Mouse (Mus musculus): Measurements from ENCODE around the gene Hoxd9.
A peak's percentile ranks its signal among the peaks of the same experiment; 100 is the strongest.

The Hoxd9 gene

DNA sequence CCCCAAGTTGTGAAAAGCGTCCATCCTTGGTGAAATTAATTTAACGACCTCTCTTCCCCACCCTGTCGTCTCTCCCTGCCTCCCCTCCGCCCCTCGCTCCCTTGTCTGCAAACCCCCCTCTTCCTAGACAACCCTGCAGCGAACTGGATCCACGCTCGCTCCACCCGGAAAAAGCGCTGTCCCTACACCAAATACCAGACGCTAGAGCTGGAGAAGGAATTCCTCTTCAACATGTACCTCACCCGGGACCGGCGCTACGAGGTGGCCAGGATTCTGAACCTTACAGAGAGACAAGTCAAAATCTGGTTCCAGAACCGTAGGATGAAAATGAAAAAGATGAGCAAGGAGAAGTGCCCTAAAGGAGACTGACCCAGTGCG lies 1.5 kb downstream of the Hoxd9 start:
- peak; percentile 17 to 30 for DNase-seq

DNA sequence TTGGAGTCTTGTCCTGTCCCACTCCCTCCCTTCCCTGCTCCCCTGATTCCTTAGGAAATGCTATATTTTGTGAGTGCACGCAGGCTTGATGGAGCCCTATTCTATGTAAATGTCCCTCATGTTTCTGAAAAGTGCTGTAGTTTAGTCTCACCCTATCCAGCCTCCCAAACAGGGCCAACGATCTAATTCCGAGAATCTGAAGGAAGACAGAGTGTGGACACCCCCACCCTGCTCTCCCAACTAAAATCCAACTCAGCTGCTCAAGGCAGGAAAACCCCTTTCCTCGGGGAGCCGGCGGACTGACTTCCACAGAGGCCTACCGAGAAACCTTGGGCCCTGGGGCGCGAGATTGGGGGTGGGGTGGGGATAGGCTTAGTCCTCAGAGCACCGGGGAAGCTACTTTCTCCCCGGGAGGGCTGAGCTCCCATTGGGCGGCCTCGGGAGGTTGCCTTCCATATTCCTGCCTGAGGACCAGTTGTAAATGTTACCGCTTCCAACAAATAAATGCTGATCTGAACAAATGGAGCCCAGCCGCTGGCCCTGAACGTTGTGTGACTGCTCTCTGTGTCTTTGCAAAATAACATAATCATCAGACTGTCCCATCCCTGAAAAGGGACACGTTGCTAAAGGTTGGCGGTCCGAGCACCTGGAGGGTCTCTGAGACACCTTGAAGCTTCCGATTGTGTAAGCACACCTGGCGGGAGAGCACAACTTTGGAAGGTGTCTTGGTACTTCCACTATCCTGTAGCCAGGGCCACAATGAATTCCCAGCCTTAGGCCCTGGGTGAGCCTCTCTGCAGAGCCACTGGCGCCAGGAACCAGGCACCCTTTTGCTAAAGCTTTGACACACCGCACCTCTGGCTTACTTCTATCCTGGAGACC lies 2.4 kb downstream of the Hoxd9 start:
- peak in 1 of 2 experiments; percentile 20 for DNase-seq

DNA sequence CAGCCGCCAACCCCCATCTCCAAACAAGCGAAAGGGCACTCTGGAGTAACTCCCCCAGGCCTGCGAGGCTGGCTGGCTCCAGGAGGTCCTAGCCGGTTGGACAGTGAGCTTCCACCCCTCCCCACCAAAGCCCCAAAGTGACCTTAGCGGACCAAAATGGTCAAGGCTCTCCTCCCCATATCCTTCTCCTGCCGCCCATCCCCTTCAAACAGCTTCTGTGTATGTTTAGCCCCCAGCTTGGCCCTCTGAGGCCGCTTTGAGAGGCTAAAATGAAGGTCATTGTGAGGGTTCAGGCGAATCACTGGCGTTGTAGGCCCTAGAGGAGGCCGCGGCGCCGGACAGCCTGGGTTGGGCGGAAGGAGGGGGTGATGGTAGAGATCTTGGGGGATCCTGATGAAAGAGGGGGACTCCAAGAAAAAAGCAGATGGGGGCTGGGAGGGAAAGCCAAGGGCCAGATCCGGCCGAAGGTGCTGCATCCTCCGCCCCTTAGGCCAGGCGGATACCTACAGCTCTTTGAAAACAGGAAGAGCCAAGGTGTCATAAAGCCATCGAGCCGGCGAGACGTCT lies 3.1 kb downstream of the Hoxd9 start:
- DNase-seq: peak in 1 of 2 experiments; percentile 11

DNA sequence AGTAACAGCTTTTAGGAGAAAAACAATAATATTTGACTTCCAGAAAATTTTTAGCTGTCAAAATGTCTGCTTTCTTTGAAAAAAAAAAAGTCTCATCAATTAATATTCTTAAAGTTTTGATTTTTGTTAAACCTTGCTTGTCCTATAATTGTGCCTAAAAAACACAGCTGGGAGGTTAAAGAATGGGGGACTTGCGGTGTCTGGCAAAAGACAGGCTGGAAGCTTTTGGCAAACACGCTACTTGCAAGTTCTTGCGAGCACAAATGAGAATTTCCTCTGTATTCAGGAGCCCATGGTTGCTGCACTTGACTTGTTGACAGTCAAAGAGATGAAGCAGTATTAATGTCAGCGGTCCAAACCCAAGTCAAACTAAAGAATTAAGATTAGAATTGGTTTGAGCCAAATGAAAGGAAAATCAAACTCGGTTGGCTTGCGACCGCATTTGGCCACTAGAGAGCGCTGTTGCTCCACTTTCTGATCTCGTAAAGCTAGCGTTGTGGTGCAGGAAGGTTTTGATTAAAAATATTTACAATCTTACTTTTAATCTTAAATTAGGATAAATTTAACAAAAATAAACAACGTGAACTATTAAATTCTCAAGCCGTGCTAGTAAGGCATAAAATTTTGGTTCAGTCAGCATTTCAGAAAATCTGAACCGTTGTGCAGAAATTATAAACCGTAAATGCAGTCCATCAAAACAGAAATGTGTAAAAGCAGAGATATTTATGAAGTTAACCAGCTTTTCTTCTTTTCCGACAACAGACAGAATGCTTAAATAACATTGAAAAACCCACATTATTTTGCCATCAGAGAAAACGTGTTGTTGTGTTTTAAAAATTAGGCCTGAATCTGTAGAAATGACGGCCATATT lies 4.7 kb downstream of the Hoxd9 start:
- DNase-seq: peak; percentile 89 to 92

DNA sequence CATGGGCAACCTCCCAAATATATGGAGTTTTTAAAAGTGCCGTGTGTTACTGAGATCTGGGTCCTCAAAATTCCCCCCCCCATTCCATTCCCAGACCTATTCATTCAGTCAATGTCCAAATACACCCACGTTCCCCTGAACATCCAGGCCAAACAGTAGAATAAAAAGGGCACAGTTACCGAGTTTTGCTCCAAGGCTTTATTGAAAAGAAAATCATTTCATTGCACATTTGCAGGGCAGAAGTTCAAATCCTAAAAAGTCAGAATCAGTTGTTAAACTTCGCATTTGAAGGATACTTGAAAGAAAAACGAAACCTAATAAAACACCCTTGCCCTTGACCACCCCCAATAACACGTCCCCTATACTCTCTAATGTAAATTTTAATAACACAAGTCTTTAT lies 5.3 kb downstream of the Hoxd9 start:
- DNase-seq: no peak

DNA sequence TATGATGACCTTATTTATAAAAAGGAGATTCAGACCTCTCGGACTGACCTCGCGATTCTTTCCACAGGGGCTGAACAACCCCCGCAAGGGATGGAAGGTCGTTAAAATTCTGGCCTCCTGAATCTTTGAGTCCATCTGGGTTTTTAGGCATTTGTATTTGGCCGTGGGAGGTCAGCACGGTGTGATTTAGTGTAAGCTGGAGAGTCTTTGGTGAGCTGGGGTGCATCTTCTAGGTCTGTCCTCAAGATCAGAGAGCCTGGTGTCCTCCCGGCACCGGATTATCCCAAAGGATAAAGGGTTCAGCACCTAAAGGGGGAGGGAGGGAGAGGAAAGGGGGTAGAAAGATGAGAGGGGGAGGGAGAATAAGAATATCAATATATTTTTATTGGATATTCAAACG lies 5.8 kb downstream of the Hoxd9 start:
- peak in 1 of 2 experiments; percentile 20 for DNase-seq

DNA sequence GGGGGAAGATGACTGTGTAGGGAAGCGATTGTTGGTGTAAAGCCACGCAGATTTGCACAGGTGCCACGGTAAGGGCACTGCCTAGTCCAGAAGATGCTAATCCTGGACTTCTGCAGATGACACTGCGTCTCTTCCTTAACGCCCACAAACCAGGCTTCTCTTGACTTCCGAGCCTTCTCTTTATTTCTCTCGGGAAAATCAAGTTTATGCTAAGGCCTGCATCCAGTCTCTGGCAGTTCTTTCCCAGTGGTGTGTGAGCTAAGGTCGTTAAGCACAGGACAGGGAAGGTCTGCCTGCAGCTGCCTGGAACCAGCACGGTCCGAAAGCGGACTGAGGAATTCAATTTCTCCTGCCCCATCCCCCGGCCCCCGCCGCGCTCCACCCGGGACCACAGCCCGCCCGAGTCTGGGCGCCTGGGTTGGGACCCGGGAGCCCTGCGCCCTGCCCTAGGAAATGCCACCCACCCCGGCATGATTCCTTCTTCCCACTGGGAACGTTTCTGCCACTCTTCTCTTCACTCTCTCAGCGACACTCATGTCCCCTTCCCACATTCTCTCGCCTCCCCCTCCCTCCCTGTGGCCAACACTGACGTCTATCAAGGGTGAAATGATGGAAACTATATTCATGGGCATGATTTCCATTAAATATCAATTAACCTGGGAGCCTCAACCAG lies 6.3 kb downstream of the Hoxd9 start:
- DNase-seq: peak in 1 of 2 experiments; percentile 12

DNA sequence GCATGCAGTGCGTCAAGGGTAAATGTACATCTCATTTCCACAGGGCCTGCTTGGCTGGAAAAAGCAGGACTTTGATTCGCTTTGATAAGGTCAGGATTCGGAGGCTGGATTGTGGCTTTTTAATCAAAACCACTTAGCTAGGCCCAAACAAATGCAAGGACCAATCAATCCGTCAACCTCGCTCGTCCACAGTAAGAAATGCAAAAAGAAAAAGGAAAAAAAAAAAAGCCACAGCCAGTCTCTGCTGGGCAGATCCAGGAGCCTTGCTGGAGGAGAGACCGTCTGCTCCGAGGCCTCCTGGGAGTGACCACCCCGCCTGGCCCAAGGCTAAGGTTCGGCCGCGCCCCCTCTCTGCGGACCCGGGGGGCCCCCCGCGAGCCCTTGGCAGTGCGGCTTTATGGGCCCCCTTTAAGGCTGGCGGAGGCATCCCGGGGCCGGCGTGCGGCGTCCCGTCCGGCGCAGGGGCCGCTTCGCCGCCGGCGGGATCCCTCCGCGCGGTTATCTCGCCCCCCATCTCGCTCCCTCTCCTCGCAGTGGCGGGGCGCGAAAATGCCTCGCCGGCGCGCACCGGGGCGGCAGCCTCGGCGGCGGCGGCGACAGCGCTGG lies 7.0 kb downstream of the Hoxd9 start, which contains the start of gene Hoxd8:
TSS of gene Hoxd8 (plus strand) at position 223 of the 606 bp plus-strand sequence.
- DNase-seq: no peak

DNA sequence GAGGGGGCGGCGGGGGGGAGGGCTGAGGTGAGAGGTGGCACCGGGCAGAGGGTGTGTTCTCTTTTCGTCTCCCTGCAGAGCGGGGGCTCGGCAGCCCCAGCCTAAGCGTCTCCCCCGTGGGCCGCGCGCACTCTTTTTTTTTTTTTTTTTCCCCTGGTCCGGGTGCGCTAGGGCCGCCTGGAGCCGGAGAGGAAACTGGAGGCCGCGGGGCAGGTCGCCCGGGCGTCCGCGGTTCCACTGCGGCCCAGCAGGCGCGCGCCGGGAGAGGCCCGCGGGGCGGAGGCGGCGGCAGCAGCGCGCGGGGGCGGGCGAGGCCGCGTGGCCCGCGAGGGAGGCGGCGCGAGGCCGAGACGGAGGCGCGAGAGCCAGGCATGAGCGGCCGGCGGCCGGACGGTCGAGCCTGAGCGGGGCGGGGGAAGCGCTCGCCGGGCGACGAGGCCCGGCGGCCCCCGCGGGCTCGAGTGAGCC lies 7.5 kb downstream of the Hoxd9 start:
- no peak for DNase-seq

DNA sequence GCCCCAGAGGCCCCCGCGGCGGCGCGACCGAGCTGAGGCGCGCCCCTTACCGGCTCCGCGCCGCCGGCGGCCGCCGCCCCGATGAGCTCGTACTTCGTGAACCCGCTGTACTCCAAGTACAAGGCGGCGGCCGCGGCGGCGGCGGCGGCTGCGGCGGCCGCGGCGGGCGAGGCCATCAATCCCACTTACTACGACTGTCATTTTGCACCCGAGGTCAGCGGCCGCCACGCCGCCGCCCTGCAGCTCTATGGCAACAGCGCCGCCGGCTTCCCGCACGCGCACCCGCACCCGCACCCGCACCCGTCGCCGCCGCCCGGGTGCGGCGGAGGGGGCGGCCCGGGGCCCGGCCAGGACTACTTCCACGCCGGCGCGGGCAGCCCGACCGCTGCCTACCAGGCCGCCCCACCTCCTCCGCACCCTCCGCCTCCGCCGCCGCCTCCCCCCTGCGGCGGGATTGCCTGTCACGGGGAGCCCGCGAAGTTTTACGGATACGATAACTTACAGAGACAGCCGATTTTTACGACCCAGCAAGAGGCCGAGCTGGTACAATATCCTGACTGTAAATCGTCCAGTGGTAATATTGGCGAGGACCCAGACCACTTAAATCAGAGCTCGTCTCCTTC lies 8.1 kb downstream of the Hoxd9 start:
- DNase-seq: peak in 1 of 2 experiments; percentile 14

DNA sequence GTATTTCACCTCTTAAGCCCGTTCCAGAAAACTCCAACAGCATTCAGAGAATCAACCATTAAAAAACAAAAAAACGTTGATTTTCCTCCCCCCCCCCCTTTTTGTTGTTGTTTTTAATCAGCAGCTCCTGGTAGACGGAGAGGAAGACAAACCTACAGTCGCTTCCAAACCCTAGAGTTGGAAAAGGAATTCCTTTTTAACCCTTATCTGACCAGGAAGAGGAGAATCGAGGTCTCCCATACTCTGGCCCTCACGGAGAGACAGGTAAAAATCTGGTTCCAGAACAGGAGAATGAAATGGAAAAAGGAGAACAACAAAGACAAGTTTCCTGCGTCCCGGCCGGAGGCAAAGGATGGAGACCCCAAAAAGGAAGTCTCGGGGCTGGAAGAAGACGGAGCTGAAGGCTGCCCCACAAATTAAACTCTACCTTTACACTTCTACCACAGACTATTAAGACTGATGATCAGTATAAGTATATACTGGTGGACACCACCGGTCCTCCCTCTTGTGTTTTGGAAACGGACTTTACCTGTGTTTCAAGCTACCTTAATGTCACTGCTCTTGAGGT lies 8.9 kb downstream of the Hoxd9 start:
- DNase-seq: no peak

DNA sequence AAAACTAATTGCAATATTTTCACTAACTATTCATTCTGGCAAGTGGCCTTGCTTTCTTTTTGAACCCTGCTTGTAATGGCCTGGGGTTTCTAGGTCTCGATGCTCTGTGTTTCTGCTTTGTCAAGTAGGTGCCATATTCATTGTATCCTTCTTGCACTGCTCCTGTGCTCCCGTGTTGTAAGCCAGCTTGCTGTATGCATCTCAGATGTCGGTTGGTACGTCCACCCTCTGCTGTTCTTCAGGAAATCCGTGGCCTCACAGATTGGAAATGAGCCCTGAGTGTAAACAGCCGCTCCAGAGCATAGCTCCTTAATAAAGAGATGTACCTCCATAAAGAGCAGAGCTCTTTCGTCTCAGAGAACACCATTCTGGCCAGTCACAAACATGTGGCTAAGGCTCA lies 10.1 kb downstream of the Hoxd9 start:
- no peak for DNase-seq

DNA sequence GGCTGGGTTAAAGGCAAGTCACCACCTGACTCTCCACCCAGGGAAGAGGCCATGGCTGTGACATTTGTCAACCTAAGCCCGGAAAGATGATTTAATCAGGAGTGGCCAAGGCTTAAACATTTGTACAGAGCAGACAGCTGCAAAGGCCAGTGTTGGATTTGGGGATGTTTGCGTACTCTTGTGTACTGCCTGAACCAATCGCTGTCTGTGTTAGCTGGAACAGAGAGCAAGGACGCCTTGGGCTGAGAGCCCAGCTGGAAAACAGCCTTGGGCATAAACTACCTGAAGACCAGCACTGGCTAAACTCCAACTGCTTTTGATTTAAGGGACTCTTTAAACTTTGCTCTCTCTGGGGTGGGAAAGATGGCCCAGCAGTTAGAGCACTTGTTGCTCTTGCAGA lies 11.1 kb downstream of the Hoxd9 start:
- no peak for DNase-seq

DNA sequence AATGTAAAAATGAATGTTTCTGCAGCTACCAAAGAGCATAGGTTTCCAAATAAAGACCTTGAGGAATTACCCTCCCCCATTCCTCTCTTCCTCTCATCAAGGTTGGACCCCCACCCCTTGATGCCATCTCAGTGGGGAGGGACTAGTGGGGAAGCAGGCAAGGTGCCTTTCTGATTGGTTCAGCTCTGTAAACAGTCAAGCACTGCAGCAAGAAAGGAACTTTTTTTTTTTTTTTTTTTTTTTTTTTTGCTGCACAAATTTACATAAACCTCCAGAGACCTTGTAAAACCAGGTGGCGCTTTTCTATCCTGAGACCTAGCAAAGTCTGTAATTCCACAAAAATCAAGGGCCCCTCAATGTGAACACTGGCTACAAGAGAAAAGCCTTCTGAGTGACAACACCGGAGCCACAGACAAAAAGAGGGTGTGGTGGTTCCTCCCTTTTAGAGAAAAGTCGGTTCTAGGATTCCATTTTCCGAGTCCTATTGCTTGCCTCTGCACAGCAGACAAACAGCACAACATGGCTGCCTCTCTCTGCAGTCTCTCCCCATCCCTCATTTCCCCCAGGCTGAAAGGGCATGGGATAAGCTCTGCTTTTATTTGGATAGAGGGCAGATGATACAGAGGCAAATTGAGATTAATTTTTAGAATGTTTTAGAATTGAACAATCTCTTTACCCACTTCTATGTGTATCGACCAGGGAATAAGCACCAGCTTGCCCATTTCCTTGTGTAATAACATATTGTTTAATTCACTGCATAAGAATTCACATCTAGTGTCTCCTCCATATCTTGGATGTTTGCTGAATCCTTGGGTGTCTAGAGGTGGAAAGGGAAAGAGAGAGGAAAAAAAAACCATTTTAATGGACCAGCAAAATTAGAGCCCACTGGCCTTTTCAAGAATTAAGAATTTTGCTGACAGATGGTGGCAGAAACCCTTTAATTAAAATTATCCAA lies 12.2 kb downstream of the Hoxd9 start:
- DNase-seq: no peak

DNA sequence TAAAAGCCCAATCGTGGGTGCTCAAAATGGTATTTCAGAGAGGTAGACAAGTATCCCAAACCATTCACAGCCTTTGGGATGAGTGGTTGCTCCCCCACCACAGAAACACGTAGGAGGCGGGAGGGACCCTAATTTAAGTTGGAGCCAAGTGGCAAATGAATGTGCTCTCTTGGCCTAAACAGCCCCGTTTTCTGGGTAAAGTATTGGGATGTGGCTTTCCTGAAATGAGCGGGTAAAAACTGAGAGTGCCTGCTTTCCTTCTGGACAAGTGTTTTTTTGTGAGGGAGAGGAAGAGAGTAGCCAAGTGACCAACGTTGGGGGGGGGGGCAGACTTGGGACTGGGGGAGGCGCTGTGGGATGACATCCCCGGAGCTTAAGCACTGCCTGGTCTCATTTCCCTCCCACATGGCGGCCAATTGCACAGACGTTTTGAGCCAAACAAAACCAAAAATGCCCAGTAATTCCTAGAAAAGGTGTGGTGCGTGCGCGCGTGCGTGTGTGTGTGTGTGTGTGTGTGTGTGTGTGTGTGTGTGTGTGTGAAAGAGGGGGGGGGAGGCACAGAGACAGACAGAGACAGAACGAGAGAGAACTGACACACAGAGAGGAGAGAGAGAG lies 13.5 kb downstream of the Hoxd9 start:
- DNase-seq: no peak

DNA sequence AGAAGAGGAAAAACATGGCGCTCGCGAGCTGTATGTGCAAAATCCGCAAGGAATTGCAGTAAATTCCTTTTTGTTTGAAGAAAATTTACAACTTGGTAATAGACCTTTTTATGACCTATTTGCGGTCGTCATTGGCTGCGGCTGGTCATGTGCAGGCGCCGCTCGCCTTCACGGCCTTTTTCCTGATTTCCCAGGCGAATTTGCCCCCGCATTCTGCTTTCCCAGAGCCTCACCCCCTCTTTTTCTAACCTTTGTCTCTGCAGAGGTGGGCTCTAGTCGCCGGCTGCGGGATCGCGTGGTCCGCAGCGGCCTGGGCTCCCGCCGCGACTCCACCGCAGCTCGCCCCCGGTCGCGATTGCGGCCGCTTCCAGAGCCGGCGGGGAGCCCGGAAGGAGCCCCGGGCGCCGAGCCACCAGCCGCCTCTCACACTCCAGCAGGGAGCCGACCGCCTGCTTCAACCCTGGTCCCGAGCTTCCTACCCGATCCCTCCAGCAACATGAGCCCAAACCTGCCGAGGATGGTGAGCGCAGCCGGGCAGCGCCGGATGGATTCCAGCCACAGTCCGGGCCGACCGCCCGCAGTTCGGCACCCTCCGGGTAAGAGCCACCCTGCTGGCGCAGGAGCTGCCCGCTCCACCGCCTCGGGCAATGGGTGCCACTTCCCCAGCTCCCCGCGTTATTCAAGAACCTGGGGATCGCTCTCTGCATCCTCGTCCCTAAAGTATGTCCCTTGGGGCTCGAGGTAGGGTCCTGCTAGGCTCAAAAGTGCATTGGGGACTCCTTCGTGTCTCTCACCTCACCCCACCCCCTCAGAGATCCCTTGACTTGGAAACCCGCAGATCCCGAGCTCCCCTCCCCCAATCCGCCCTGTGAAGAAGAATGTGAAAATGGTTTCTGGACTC lies 14.4 kb downstream of the Hoxd9 start, which contains the start of the genes Hoxd3 and Hoxd4:
TSS of gene Hoxd3 (plus strand) at position 207 of the 901 bp plus-strand sequence.
TSS of gene Hoxd4 (plus strand) at position 209 of the 901 bp plus-strand sequence.
- DNase-seq: no peak

DNA sequence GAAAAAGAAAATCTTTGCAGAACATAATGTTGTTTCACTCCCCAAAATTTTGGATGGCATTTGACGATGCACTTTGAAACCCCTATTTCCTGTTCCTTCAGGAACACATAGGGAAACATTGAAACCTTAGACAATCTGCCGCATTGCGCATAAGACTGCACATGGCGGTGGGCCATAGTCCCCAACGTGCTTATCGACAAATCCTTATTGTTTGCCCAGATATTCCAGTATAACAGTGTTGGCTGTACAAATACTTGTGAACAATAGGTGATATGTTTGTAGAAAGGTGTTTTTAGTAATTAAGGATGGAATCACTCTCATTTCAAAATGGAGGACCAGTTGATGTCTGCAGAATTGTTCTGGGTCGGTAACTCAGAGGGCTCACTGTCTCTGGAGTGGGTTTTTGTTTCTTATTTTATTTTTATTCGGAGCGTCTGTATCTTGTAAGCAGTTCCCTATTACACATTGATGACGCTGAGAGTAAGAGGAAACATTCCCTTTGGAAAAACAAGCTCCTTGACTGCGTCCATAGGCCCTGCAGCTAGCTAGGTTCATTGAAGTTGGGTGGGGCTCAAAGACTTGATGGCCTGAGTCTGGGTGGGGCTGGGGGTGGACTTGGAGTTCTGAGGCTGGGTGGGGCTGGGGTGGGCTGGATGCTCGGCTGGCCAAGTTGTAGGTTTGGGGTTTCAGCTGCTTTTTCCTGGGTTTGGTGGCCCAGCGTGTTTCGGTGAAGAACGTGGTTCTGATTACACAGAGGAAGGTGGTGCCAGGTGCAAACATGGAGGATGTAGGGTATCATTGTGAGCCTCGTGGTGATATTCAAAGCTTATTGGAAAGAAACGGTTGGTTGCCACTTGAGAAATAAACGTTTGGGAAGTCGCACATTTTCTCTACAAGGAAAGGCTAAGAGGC lies 16.0 kb downstream of the Hoxd9 start:
- DNase-seq: no peak
